Mouse (Mus musculus): ENCODE measurements around the gene Mical3.

DNA sequence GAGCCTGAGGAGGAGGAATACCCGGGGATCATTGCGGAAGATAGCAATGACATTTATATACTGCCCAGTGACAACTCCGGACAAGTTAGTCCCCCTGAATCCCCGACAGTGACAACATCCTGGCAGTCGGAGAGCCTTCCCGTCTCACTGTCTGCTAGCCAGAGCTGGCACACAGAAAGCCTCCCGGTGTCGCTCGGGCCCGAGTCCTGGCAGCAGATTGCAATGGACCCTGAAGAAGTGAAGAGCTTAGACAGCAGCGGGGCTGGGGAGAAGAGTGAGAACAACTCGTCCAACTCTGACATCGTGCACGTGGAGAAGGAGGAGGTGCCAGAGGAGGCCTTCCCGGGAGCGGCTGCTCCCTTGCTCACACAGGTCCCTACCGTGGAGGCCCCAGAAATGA lies 244.1 kb downstream of the Mical3 start:
- TF ChIP-seq POLR2A (IDR thresholded peaks at IDR 0.05; ENCODE audit: borderline replicate concordance, extremely low read depth, insufficient read depth, insufficient read length, poor library complexity, severe bottlenecking): no peak
- no peak for TF ChIP-seq CTCF (IDR thresholded peaks at IDR 0.05; ENCODE audit: borderline replicate concordance, extremely low read depth, insufficient read depth, insufficient read length)

Data from brain, embryonic 14.5 days (tissue).